Mouse (Mus musculus) lung, adult 2 months (tissue): Measurements from ENCODE around the gene Rpl3l. TPM values are rescaled to one million over a fixed set of nuclear protein-coding genes. Genes with fewer than 3 reads are reported as not detected.
A peak's percentile ranks its signal among the peaks of the same experiment; 100 is the strongest.
"Not testable (repeated sequence)": the region's sequence is repeated elsewhere in the genome, so short reads cannot be mapped to it uniquely, and the experiment has no call there.

ENCODE experiments used
- DNase-seq: peaks from one replicate; pipeline ENCODE4 v3.0.0; 2022
- H3K4me1 ChIP-seq: fragments of 200-500 bp; 2 replicates; pipeline ENCODE4 v1.6.1; 2011; ENCODE audit warnings: low read length; ENCODE audit not compliant: control insufficient read depth, insufficient read depth
- H3K4me3 ChIP-seq: fragments of 200-500 bp; replicated peaks from 2 replicates; pipeline ENCODE3; 2011; ENCODE audit warnings: low read depth, mild to moderate bottlenecking, control low read depth, low read length; ENCODE audit errors: extremely low read depth
- CTCF ChIP-seq: fragments of 200-500 bp; IDR thresholded peaks from 2 replicates; pipeline ENCODE4 v1.5.1; 2011; ENCODE audit warnings: mild to moderate bottlenecking, low read length, control low read depth; ENCODE audit not compliant: insufficient read depth
- POLR2A ChIP-seq: fragments of 200-500 bp; IDR thresholded peaks from 2 replicates; pipeline ENCODE4 v1.6.1; 2011; ENCODE audit warnings: low read depth, mild to moderate bottlenecking, control low read depth, low read length, borderline replicate concordance; ENCODE audit errors: extremely low read depth
- WGBS: fragments of 180-500 bp; shearing (Covaris S2); methylation state at CpG from one replicate; pipeline ENCODE4 v1.1.7; 2018; 5-methylcytosine and 5-hydroxymethylcytosine counted together
- polyA plus RNA-seq: library from polyadenylated mRNA; depleted of rRNA; stranded (reverse); fragments of >200 nt; gene quantifications from 2 replicates; pipeline ENCODE4 v1.2.3, GENCODE M21; 2012

The Rpl3l gene
- polyA plus RNA-seq, 1 experiment, result 6.4 TPM

DNA sequence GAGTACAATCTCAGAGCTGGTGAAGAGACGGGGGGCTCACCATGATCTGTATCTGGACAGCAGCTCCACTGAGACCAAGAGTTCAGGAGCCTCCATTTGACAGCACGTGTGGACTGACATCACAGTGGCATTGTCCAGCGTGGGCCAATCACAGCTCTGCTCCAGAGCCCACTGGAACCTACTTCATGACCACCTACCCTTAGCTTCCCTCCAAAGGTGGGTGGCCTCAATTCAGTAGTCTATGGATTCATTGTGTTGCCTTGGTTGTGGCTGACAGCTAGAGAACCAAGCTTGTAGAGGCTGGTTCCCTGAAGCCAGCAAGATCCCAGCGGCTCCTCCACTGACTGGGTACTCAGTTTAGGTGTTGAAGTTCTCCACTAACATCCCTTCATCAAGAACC lies 9.7 kb upstream of the Rpl3l start, which contains the start of the genes Rnf151 and Rps2:
TSS of gene Rnf151 (minus strand) at position 121 of the 400 bp plus-strand sequence.
TSS of gene Rps2 (plus strand) at position 174 of the 400 bp plus-strand sequence.
- DNase-seq, result no peak
- TF ChIP-seq POLR2A (no peak), CTCF (no peak)
- WGBS, result 85% methylated on average over 4 of the region's 4 CpGs
- Histone ChIP-seq H3K4me1 (peaks cover 6% of the 10 kb centered on the region; the same call in 1 of the 2 replicates), H3K4me3 (no peak within 1 kb of the TSS)

- 57% methylated on average over 5 of the region's 5 CpGs for WGBS
- not testable (repeated sequence) for H3K4me1 ChIP-seq, H3K4me3 ChIP-seq, DNase-seq
Measured at GRCm38 (mm10) chr17:24718938-24719337, 8.7 kb upstream of the Rpl3l start.

DNA sequence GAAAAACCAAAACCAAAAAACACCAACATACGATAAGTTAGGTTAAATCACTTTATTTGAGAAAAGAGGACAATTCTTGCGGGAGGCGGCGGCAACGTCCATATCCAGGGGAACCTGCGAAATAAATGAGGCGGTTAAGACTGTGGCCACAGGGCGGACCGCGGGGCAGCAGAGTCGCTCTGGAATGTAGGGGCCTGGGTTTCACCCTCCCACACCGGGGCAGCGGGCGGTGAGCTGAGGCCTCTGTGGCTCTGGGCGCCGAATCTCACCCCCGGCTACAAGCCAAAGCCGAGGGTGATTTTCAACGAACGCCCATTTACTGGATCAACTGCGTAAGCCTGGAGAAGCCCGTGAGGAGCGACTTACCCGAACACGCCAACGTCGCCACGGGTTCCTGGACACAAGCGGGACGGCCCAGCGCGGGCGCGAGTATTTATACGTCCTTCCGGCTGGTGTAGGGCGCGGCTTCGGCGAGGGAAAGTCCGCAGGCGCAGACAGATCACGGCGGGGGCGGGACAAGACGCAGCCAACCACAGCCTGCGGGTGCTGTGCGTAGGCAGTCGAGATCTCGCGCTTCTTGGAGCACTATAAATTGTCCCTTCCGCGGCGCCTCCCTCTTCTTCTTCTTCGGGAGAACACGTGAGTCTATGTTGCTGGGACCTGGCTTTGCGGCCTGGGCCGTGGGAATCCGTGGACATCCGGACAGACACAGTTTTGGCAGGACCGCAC lies 8.0 kb upstream of the Rpl3l start:
- TF ChIP-seq POLR2A (peak; percentile 95), CTCF (no peak)
- peak; percentile 96 for DNase-seq
- Histone ChIP-seq H3K4me3 (peak overlapping the region; percentile 77), H3K4me1 (peaks cover 10% of the 10 kb centered on the region; the same call in 1 of the 2 replicates)
- WGBS, result under 1% methylated on average over 61 of the region's 61 CpGs

GRCm38 (mm10) chr17:24720616-24721015 lies 7.0 kb upstream of the Rpl3l start:
- peak overlapping the region; percentile 27 for H3K4me3 ChIP-seq
- DNase-seq, H3K4me1 ChIP-seq: not testable (repeated sequence)
- 3% methylated on average over 11 of the region's 11 CpGs for WGBS

DNA sequence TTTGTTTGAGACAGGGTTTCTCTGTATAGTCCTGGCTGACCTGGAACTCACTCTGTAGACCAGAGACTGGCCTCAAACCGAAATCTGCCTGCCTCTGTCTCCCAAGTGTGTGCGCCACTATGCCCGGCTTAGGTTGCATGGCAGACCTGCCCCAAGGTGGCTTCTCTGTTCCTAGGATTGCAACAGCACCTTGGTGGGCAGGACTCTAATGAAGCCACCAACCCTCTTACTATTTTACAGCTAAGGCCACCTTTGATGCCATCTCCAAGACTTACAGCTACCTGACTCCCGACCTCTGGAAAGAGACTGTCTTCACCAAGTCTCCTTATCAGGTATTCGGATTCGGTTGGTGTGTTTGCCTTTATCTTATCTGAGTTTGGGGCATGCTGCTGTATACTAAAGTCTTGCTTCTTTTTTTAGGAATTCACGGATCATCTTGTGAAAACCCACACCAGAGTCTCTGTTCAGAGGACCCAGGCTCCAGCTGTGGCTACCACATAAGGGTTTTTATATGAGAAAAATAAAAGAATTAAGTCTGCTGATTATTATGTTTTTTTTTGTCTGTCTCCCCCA lies 6.2 kb upstream of the Rpl3l start:
- 39% methylated on average over 7 of the region's 7 CpGs for WGBS
- not testable (repeated sequence) for DNase-seq, H3K4me3 ChIP-seq, H3K4me1 ChIP-seq

DNA sequence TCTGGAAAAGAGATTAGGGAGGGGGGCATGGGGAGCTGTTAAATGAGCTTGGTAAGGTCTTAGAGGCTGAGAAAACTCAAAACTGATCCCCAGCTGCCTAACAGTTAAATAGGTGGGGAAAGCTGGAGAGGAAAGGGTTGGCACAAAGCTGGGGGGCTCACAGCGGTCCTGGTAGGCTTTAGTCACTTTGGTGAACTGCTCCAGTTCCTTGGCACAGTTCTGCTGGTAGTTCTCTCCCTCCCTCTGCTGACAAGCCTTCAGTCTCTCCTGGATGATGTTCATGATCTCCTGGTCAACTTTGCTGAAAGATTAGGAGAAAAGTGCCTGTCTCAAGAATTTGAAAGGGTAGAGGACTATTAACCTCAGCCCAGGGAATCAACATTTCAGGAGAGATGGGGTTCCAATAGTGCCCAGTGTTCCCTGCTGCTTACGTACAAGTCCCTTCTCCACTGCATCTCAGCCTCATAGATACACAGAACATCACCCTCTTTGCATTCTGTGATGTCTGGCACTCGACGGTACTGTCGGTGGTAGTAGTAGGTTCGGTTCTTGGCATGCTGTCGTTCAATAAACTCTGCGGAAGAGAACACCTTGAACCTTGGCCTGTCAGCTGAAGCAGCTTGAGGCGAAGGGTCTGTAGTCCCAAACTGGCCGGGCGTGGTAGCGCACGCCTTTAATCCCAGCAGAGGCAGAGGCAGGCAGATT lies 5.2 kb upstream of the Rpl3l start:
- TF ChIP-seq CTCF (no peak), POLR2A (no peak)
- H3K4me1 ChIP-seq, result peaks cover 10% of the 10 kb centered on the region; the same call in 1 of the 2 replicates
- 33% methylated on average over 13 of the region's 13 CpGs for WGBS
- DNase-seq, result no peak
- H3K4me3 ChIP-seq, result no peak overlapping the region

GRCm38 (mm10) chr17:24723122-24723880 lies 4.3 kb upstream of the Rpl3l start:
- 1% methylated on average over 12 of the region's 12 CpGs for whole genome bisulfite sequencing
- no peak for DNase-seq
- Histone ChIP-seq H3K4me3 (peak overlapping the region; percentile 99), H3K4me1 (peaks cover 10% of the 10 kb centered on the region; the same call in 1 of the 2 replicates)
- TF ChIP-seq CTCF, result no peak
- no peak for TF ChIP-seq POLR2A

DNA sequence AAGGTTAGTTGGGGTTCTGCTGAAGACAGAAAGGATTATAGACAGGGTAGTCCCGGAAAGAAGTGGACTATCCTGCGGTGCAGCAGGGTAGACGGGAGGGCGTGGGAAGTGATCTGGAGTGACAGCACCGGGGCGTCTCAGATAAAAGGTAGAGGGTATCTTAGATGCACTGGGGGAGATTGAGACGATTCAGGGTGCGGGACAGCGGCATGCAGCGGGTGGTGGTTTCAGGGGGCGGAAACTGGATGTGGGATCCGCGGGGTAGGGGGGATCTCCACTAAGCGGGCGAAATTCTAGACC lies 3.8 kb upstream of the Rpl3l start:
- peaks cover 10% of the 10 kb centered on the region; the same call in 1 of the 2 replicates for H3K4me1 ChIP-seq
- 1% methylated on average over 15 of the region's 15 CpGs for WGBS
- TF ChIP-seq POLR2A (no peak), CTCF (no peak)
- H3K4me3 ChIP-seq, result peak overlapping the region; percentile 99
- no peak for DNase-seq

GRCm38 (mm10) chr17:24724184-24724583 lies 3.4 kb upstream of the Rpl3l start, which contains the start of gene Ndufb10:
Gene Ndufb10 (minus strand): TSS chr17:24724478.
- peaks cover 10% of the 10 kb centered on the region; the same call in 1 of the 2 replicates for H3K4me1 ChIP-seq
- H3K4me3 ChIP-seq, result peak within 1 kb of the TSS; percentile 99
- TF ChIP-seq POLR2A, result peak; percentile 94; the same call in 1 of the 2 replicates
- peak; percentile 88 for TF ChIP-seq CTCF
- under 1% methylated on average over 30 of the region's 30 CpGs for WGBS
- peak; percentile 95 for DNase-seq
